Mouse (Mus musculus): Measurements from ENCODE around the gene Jazf1.

DNA sequence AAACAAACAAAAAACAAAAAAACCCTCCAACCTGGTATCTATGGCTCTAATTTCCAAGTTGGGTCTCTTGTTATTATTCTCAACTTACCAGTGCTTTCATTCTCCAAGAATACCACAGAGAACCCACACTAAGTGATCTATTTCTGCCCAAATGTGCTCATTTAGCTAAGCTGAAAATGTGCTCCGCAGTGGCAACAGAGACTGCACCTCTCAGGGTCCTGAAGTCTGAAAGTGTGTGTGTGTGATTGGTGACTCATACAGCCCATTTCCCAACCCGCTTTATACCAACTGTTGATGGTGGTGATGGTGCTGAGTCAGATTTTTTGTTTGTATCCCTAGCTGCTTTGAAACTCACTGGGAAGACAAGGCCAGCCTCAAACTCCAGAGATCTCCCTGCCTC lies 46.4 kb downstream of the Jazf1 start:
- TF ChIP-seq POLR2A (IDR thresholded peaks at IDR 0.05; ENCODE audit: low read depth, low read length) = no peak
- no peak for TF ChIP-seq CTCF (IDR thresholded peaks at IDR 0.05; ENCODE audit: extremely low read depth, insufficient read depth, insufficient read length, insufficient replicate concordance)

Data from spleen, adult 2 months (tissue).